Mouse (Mus musculus): ENCODE data around the gene Wipi1.

- TF ChIP-seq CTCF (IDR thresholded peaks at IDR 0.05; ENCODE audit: low read depth) (no peak), EP300 (IDR thresholded peaks at IDR 0.05; ENCODE audit: low read depth) (no peak)
These were observed 3.5 kb upstream of the Wipi1 start for GRCm38 (mm10) chr11:109615286-109615685.
